Mouse (Mus musculus) heart, adult 2 months (tissue): ENCODE results near the gene Hist1h2ae. TPM values are rescaled to one million over a fixed set of nuclear protein-coding genes. Genes with fewer than 3 reads are reported as not detected.
A peak's percentile ranks its signal among the peaks of the same experiment; 100 is the strongest.
"Not testable (repeated sequence)": the region's sequence is repeated elsewhere in the genome, so short reads cannot be mapped to it uniquely, and the experiment has no call there.

Experiments
- DNase-seq, 2 experiments: peaks; one replicate each; pipeline ENCODE4 v3.0.0; 2021
- H3K27ac ChIP-seq: fragments of 200-600 bp; 2 replicates; pipeline ENCODE4 v1.8.1; 2022
- H3K27me3 ChIP-seq: fragments of 200-500 bp; 2 replicates; pipeline ENCODE4 v1.6.1; 2012; ENCODE audit warnings: mild to moderate bottlenecking, low read length, inconsistent platforms, mixed read lengths; ENCODE audit not compliant: control insufficient read depth, insufficient read depth
- H3K36me3 ChIP-seq: fragments of 200-500 bp; 2 replicates; pipeline ENCODE4 v1.6.1; 2012; ENCODE audit warnings: low read length, inconsistent platforms; ENCODE audit not compliant: control insufficient read depth, insufficient read depth
- H3K4me1 ChIP-seq: fragments of 200-500 bp; 2 replicates; pipeline ENCODE4 v1.6.1; 2011; ENCODE audit warnings: low read length; ENCODE audit not compliant: control insufficient read depth, insufficient read depth
- H3K4me3 ChIP-seq: fragments of 200-600 bp; 2 replicates; pipeline ENCODE4 v1.8.1; 2022
- H3K79me2 ChIP-seq: fragments of 200-500 bp; replicated peaks from 2 replicates; pipeline ENCODE4 v1.6.1; 2012; ENCODE audit warnings: mild to moderate bottlenecking, inconsistent platforms, low read length, moderate library complexity, mixed read lengths; ENCODE audit not compliant: control insufficient read depth, insufficient read depth
- H3K9ac ChIP-seq: fragments of 200-500 bp; 2 replicates; pipeline ENCODE4 v1.6.1; 2012; ENCODE audit warnings: low read depth, mild to moderate bottlenecking, control low read depth, inconsistent platforms, low read length, mixed read lengths
- CTCF ChIP-seq: fragments of 200-600 bp; IDR thresholded peaks from 2 replicates; pipeline ENCODE4 v1.8.1; 2022; ENCODE audit warnings: antibody characterized with exemption, mild to moderate bottlenecking, moderate library complexity
- EP300 ChIP-seq: fragments of 200-500 bp; IDR thresholded peaks from 2 replicates; pipeline ENCODE4 v1.6.1; 2011; ENCODE audit warnings: low read depth, low read length, control low read depth; ENCODE audit not compliant: insufficient read depth
- POLR2A ChIP-seq: fragments of 200-500 bp; IDR thresholded peaks from 2 replicates; pipeline ENCODE4 v1.6.1; 2011; ENCODE audit warnings: mild to moderate bottlenecking, low read depth, low read length, control low read depth; ENCODE audit not compliant: insufficient read depth
- WGBS: fragments of 180-500 bp; shearing (Covaris S2); methylation state at CpG from one replicate; pipeline ENCODE4 v1.1.7; 2018; 5-methylcytosine and 5-hydroxymethylcytosine counted together
- intact Hi-C: fragments of 180-260 bp; cut with DNase I; formaldehyde crosslinking; loops from one replicate; pipeline ENCODE4 v1.15.1; 2025
- polyA plus RNA-seq: library from polyadenylated mRNA; depleted of rRNA; stranded (reverse); fragments of >200 nt; gene quantifications from 2 replicates; pipeline ENCODE4 v1.2.3, GENCODE M21; 2012
- total RNA-seq, 2 experiments: library from RNA; stranded (reverse); gene quantifications; 2 replicates each; pipeline ENCODE4 v1.2.3; 2021

Gene Hist1h2ae
- total and polyA plus RNA-seq, 3 experiments, result 0.49 to 2.8 (median 1.8) TPM

- peak in 1 of 2 experiments; percentile 46 for DNase-seq
- intact Hi-C loops, result no loop called here
Observed at GRCm38 (mm10) chr13:23575271-23575851, 4.3 kb upstream of the Hist1h2ae start, which contains the start of gene Hist1h3d. Gene Hist1h3d (plus strand): TSS chr13:23575763.

GRCm38 (mm10) chr13:23574546-23575170 lies 3.6 kb upstream of the Hist1h2ae start:
- peak overlapping the region; percentile 43 for H3K4me3 ChIP-seq
- H3K9ac ChIP-seq, H3K27me3 ChIP-seq, H3K36me3 ChIP-seq, intact Hi-C loops, DNase-seq, H3K79me2 ChIP-seq, H3K4me1 ChIP-seq: not testable (repeated sequence)
- WGBS, result 9% methylated on average over 11 of the region's 39 CpGs
- H3K27ac ChIP-seq, result peak overlapping the region; percentile 6; the same call in 1 of the 2 replicates

More at GRCm38 (mm10) chr13:23575271-23575851, 4.3 kb upstream of the Hist1h2ae start, which contains the start of gene Hist1h3d:
- peaks cover 4% of the 10 kb centered on the region for H3K4me1 ChIP-seq
- no peaks in the 10 kb centered on the region for H3K79me2 ChIP-seq
- no peaks in the 10 kb centered on the region for H3K27me3 ChIP-seq
- peak within 1 kb of the TSS; percentile 52; the same call in 1 of the 2 replicates for H3K9ac ChIP-seq
- WGBS, result 9% methylated on average over 18 of the region's 18 CpGs
- TF ChIP-seq POLR2A (peak; percentile 39; the same call in 1 of the 2 replicates), EP300 (no peak)
- H3K27ac ChIP-seq, result peak within 1 kb of the TSS; percentile 6
- peaks cover 6% of the 10 kb centered on the region for H3K36me3 ChIP-seq
- H3K4me3 ChIP-seq, result peak within 1 kb of the TSS; percentile 47

GRCm38 (mm10) chr13:23573898-23574524 lies 3.0 kb upstream of the Hist1h2ae start, which contains the start of the genes Hist1h2bf and Hist1h2ad:
Gene Hist1h2bf (minus strand): TSS chr13:23574196.
Gene Hist1h2ad (plus strand): TSS chr13:23574381.
- H3K9ac ChIP-seq, result 0 out of 2 replicates have a peak within 1 kb of the TSS, but pooled peaks have one; percentile 13
- DNase-seq, result peak; percentile 73 to 89
- H3K27me3 ChIP-seq, H3K36me3 ChIP-seq, intact Hi-C loops, H3K4me1 ChIP-seq, H3K79me2 ChIP-seq: not testable (repeated sequence)
- H3K4me3 ChIP-seq, result peak within 1 kb of the TSS; percentile 43
- WGBS, result 12% methylated on average over 42 of the region's 42 CpGs
- peak within 1 kb of the TSS; percentile 57 for H3K27ac ChIP-seq

DNA sequence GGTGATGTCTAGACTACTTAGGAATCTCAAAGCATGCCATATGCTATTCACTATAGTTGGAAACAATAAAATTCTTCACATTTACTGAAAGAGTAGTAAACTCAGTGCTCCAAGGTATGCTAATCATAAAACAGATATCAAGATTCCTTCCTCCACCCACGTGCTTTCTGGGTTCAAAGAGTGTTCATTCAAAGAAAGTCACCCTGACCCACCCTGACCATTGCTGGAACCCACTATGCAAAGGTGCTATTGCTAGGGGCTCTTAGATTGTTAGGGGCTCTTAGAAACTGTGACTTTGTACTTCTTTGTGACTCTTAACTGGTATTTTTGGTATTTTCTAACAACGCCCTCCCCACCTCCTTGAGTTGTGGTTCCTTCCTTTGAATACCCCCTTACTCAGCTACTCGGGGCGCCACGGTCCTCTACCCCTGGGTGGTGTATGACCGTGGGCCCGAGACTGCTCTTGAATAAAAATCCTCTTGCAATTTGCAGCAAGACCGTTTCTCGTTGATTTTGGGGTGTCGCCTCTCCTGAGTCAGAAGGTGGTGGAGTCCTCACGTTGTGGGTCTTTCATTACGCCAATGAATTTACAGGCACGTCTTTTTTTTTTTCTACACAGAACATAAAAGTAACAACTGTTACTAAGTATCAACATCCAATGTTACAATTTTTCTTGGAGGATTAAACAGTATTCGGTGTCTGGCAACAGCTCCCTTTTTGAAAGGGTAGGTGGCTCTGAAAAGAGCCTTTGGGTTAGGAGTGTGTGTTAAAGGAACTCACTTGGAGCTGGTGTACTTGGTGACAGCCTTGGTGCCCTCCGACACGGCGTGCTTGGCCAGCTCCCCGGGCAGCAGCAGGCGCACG lies 2.2 kb upstream of the Hist1h2ae start:
- H3K4me1 ChIP-seq, H3K9ac ChIP-seq, H3K36me3 ChIP-seq, intact Hi-C loops, H3K27me3 ChIP-seq, H3K79me2 ChIP-seq, H3K27ac ChIP-seq, DNase-seq: not testable (repeated sequence)
- 31% methylated on average over 20 of the region's 20 CpGs for WGBS
- peak overlapping the region; percentile 43 for H3K4me3 ChIP-seq

- intact Hi-C loops, result no loop called here
- TF ChIP-seq POLR2A, result no peak
- TF ChIP-seq EP300, result no peak
- TF ChIP-seq CTCF, result no peak
- 49% methylated on average over 2 of the region's 2 CpGs for WGBS
Observed at GRCm38 (mm10) chr13:23572218-23573033, 1.4 kb upstream of the Hist1h2ae start.

More at GRCm38 (mm10) chr13:23572218-23573033, 1.4 kb upstream of the Hist1h2ae start:
- Histone ChIP-seq H3K9ac (no peak overlapping the region), H3K36me3 (peaks cover 6% of the 10 kb centered on the region), H3K27me3 (no peaks in the 10 kb centered on the region), H3K27ac (no peak overlapping the region; the same call in 1 of the 2 replicates), H3K4me3 (peak overlapping the region; percentile 63), H3K4me1 (peaks cover 4% of the 10 kb centered on the region), H3K79me2 (no peaks in the 10 kb centered on the region)
- DNase-seq, result no peak
